Mouse (Mus musculus): ENCODE measurements around the gene Lyg1.
"Not testable (repeated sequence)": the region's sequence is repeated elsewhere in the genome, so short reads cannot be mapped to it uniquely, and the experiment has no call there.

The Lyg1 gene

GRCm38 (mm10) chr1:37957659-37958058, at the start of gene Lyg1:
Lyg1 (minus strand) TSS chr1:37957759.
- no peak for DNase-seq (ENCODE audit: low spot score in 2 of 2)

GRCm38 (mm10) chr1:38006741-38007140, 49.2 kb upstream of the Lyg1 start:
- DNase-seq (ENCODE audit: low spot score in 2 of 2): no peak

GRCm38 (mm10) chr1:38003046-38003445, 45.5 kb upstream of the Lyg1 start:
- no peak for DNase-seq (ENCODE audit: low spot score in 2 of 2)

- DNase-seq (ENCODE audit: low spot score in 2 of 2): no peak
Observed at GRCm38 (mm10) chr1:38001956-38002355, 44.4 kb upstream of the Lyg1 start.

- DNase-seq (ENCODE audit: low spot score in 2 of 2): no peak
Observed at GRCm38 (mm10) chr1:38000844-38001243, 43.3 kb upstream of the Lyg1 start.

- DNase-seq (ENCODE audit: low spot score in 2 of 2): no peak
Observed at GRCm38 (mm10) chr1:37999552-37999951, 42.0 kb upstream of the Lyg1 start.

GRCm38 (mm10) chr1:37998371-37999199, 41.0 kb upstream of the Lyg1 start:
- no peak for DNase-seq (ENCODE audit: low spot score in 2 of 2)

- peak; percentile 95 to 97 for DNase-seq (ENCODE audit: low spot score in 2 of 2)
Observed at GRCm38 (mm10) chr1:37997867-37998266, 40.3 kb upstream of the Lyg1 start, which contains the start of the genes Txndc9 and Eif5b. Txndc9 (minus strand) TSS chr1:37997893. Eif5b (plus strand) TSS chr1:37998010.

GRCm38 (mm10) chr1:37996877-37997484, 39.4 kb upstream of the Lyg1 start:
- DNase-seq (ENCODE audit: low spot score in 2 of 2): peak; percentile 98 to 99

GRCm38 (mm10) chr1:37996226-37996625, 38.7 kb upstream of the Lyg1 start:
- no peak for DNase-seq (ENCODE audit: low spot score in 2 of 2)

- no peak for DNase-seq (ENCODE audit: low spot score in 2 of 2)
Observed at GRCm38 (mm10) chr1:37987856-37988255, 30.3 kb upstream of the Lyg1 start.

GRCm38 (mm10) chr1:37985764-37986323, 28.3 kb upstream of the Lyg1 start:
- peak; percentile 21 to 56 for DNase-seq (ENCODE audit: low spot score in 2 of 2)

GRCm38 (mm10) chr1:37984326-37984725, 26.8 kb upstream of the Lyg1 start:
- no peak for DNase-seq (ENCODE audit: low spot score in 2 of 2)

GRCm38 (mm10) chr1:37977303-37977702, 19.7 kb upstream of the Lyg1 start:
- no peak for DNase-seq (ENCODE audit: low spot score in 2 of 2)

GRCm38 (mm10) chr1:37976666-37977065, 19.1 kb upstream of the Lyg1 start:
- DNase-seq (ENCODE audit: low spot score in 2 of 2): not testable (repeated sequence)

- no peak for DNase-seq (ENCODE audit: low spot score in 2 of 2)
Observed at GRCm38 (mm10) chr1:37971520-37971919, 14.0 kb upstream of the Lyg1 start.

GRCm38 (mm10) chr1:37968746-37969145, 11.2 kb upstream of the Lyg1 start:
- no peak for DNase-seq (ENCODE audit: low spot score in 2 of 2)

- no peak for DNase-seq (ENCODE audit: low spot score in 2 of 2)
Observed at GRCm38 (mm10) chr1:37965571-37965970, 8.0 kb upstream of the Lyg1 start.

- peak; percentile 9 to 42 for DNase-seq (ENCODE audit: low spot score in 2 of 2)
Observed at GRCm38 (mm10) chr1:37959486-37959885, 1.9 kb upstream of the Lyg1 start.

- DNase-seq (ENCODE audit: low spot score in 2 of 2): no peak
Observed at GRCm38 (mm10) chr1:37958516-37958915, 957 bp upstream of the Lyg1 start.

GRCm38 (mm10) chr1:37956690-37957431, 698 bp downstream of the Lyg1 start:
- peak in 1 of 2 experiments; percentile 25 for DNase-seq (ENCODE audit: low spot score in 2 of 2)

- no peak for DNase-seq (ENCODE audit: low spot score in 2 of 2)
Observed at GRCm38 (mm10) chr1:37955251-37955650, 2.3 kb downstream of the Lyg1 start.

Measured in frontal cortex, postnatal 36 days (tissue).